Mouse (Mus musculus) embryonic fibroblast, embryonic 13.5 days (primary cell): Measurements from ENCODE around the gene Fnip1.
"Not testable (repeated sequence)": the region's sequence is repeated elsewhere in the genome, so short reads cannot be mapped to it uniquely, and the experiment has no call there.

Experiments used
- CTCF ChIP-seq: IDR thresholded peaks from 2 replicates; pipeline ENCODE4 v1.5.1; 2011; ENCODE audit warnings: mild to moderate bottlenecking, control low read depth, low read length, moderate library complexity, borderline replicate concordance; ENCODE audit not compliant: insufficient read depth
- POLR2A ChIP-seq: IDR thresholded peaks from 2 replicates; pipeline ENCODE4 v1.6.1; 2011; ENCODE audit warnings: low read depth, mild to moderate bottlenecking, control low read depth, low read length, moderate library complexity

- TF ChIP-seq CTCF, POLR2A: not testable (repeated sequence)
Measured at GRCm38 (mm10) chr11:54400803-54401202, 37.2 kb upstream of the Fnip1 start.
